Mouse (Mus musculus) left cerebral cortex, postnatal 25 days (tissue): ENCODE results near the gene Flvcr1. TPM values are rescaled to one million over a fixed set of nuclear protein-coding genes. Genes with fewer than 3 reads are reported as not detected.

ENCODE experiments used
- DNase-seq, 2 experiments: peaks; one replicate each; pipeline ENCODE4 v3.0.0; 2022; ENCODE audit warnings: low spot score in 2 of 2, mixed read lengths in 1 of 2
- intact Hi-C: fragments of 180-260 bp; cut with DNase I; formaldehyde crosslinking; loops from one replicate; pipeline ENCODE4 v1.15.1; 2025
- total RNA-seq, 2 experiments: library from RNA; stranded (reverse); gene quantifications; 2 replicates each; pipeline ENCODE4 v1.2.3; 2021

The Flvcr1 gene
- total RNA-seq, 2 experiments from 2014 or later: 13.0 to 15.3 TPM

GRCm38 (mm10) chr1:190996346-190996877 is 29.5 kb downstream of the Flvcr1 start:
- no peak for DNase-seq
- intact Hi-C loops: no loop called here

GRCm38 (mm10) chr1:190995548-190995947 is 30.4 kb downstream of the Flvcr1 start:
- intact Hi-C loops: no loop called here
- peak; percentile 29 to 42 for DNase-seq

- DNase-seq: no peak
- intact Hi-C loops: no loop called here
Measured at GRCm38 (mm10) chr1:190989437-190990082, 36.4 kb downstream of the Flvcr1 start.

- no peak for DNase-seq
- intact Hi-C loops: no loop called here
Measured at GRCm38 (mm10) chr1:190981412-190981811, 44.5 kb downstream of the Flvcr1 start.

GRCm38 (mm10) chr1:190980470-190980869 is 45.5 kb downstream of the Flvcr1 start:
- intact Hi-C loops: no loop called here
- DNase-seq: no peak

GRCm38 (mm10) chr1:190979100-190979563 is 46.8 kb downstream of the Flvcr1 start, which contains the start of gene Vash2:
Gene Vash2, minus strand, starts transcription at chr1:190979296.
- DNase-seq: peak; percentile 66 to 75
- intact Hi-C loops: no loop called here

- no peak for DNase-seq
Measured at GRCm38 (mm10) chr1:190978511-190979073, 47.4 kb downstream of the Flvcr1 start.

GRCm38 (mm10) chr1:190978001-190978400 is 48.0 kb downstream of the Flvcr1 start:
- no peak for DNase-seq
- intact Hi-C loops: no loop called here

More at GRCm38 (mm10) chr1:190978511-190979073, 47.4 kb downstream of the Flvcr1 start:
- intact Hi-C loops: no loop called here

- intact Hi-C loops: no loop called here
- no peak for DNase-seq
Measured at GRCm38 (mm10) chr1:190976887-190977573, 48.9 kb downstream of the Flvcr1 start.

- intact Hi-C loops: no loop called here
- DNase-seq: no peak
Measured at GRCm38 (mm10) chr1:190974833-190975232, 51.1 kb downstream of the Flvcr1 start.

GRCm38 (mm10) chr1:190974191-190974590 is 51.8 kb downstream of the Flvcr1 start:
- intact Hi-C loops: no loop called here
- no peak for DNase-seq

- DNase-seq: peak; percentile 37 to 51
- intact Hi-C loops: no loop called here
Measured at GRCm38 (mm10) chr1:190972612-190973192, 53.3 kb downstream of the Flvcr1 start.

GRCm38 (mm10) chr1:190971708-190972610 is 54.0 kb downstream of the Flvcr1 start:
- peak; percentile 30 to 66 for DNase-seq
- intact Hi-C loops: no loop called here

- intact Hi-C loops: no loop called here
- DNase-seq: no peak
Measured at GRCm38 (mm10) chr1:190968010-190968409, 57.9 kb downstream of the Flvcr1 start.

- intact Hi-C loops: no loop called here
- DNase-seq: no peak
Measured at GRCm38 (mm10) chr1:190964992-190965780, 60.8 kb downstream of the Flvcr1 start.

- DNase-seq: no peak
Measured at GRCm38 (mm10) chr1:190962760-190963159, 63.2 kb downstream of the Flvcr1 start.

GRCm38 (mm10) chr1:190958821-190959220 is 67.1 kb downstream of the Flvcr1 start:
- no peak for DNase-seq

More at GRCm38 (mm10) chr1:190962760-190963159, 63.2 kb downstream of the Flvcr1 start:
- intact Hi-C loops: no loop called here

More at GRCm38 (mm10) chr1:190958821-190959220, 67.1 kb downstream of the Flvcr1 start:
- intact Hi-C loops: no loop called here
